Mouse (Mus musculus) hindbrain, embryonic 14.5 days (tissue): ENCODE measurements around the gene Abcf3. TPM values are rescaled to one million over a fixed set of nuclear protein-coding genes. Genes with fewer than 3 reads are reported as not detected.

Source experiments
- ATAC-seq: fragments of 200-750 bp; cut with Nextera tagmentation; 2 replicates; pipeline ENCODE4 v1.8.0; 2017; ENCODE audit warnings: moderate number of reproducible peaks, mild to moderate bottlenecking, moderate TSS enrichment, moderate library complexity; ENCODE audit not compliant: low FRiP score
- DNase-seq: peaks from one replicate; pipeline ENCODE4 v3.0.0-alpha.2; 2015; ENCODE audit warnings: low spot score
- H3K27ac ChIP-seq: fragments of 300-500 bp; sonication (generic); 2 replicates; pipeline ENCODE4 v1.5.1; 2014; ENCODE audit warnings: mild to moderate bottlenecking, moderate library complexity
- H3K27me3 ChIP-seq: fragments of 300-500 bp; sonication (generic); 2 replicates; pipeline ENCODE4 v1.6.1; 2014; ENCODE audit warnings: mild to moderate bottlenecking, low read length, mixed read lengths; ENCODE audit not compliant: control insufficient read depth, insufficient read depth
- H3K36me3 ChIP-seq: fragments of 300-500 bp; sonication (generic); replicated peaks from 2 replicates; pipeline ENCODE4 v1.6.1; 2014; ENCODE audit not compliant: control insufficient read depth, insufficient read depth
- H3K4me1 ChIP-seq: fragments of 300-500 bp; sonication (generic); replicated peaks from 2 replicates; pipeline ENCODE4 v1.6.1; 2014; ENCODE audit warnings: antibody characterized with exemption, low read length, mixed read lengths; ENCODE audit not compliant: control insufficient read depth, insufficient read depth
- H3K4me2 ChIP-seq: fragments of 300-500 bp; sonication (generic); replicated peaks from 2 replicates; pipeline ENCODE4 v1.6.1; 2014; ENCODE audit warnings: mild to moderate bottlenecking, moderate library complexity
- H3K4me3 ChIP-seq: fragments of 300-500 bp; sonication (generic); replicated peaks from 2 replicates; pipeline ENCODE4 v1.5.1; 2014; ENCODE audit warnings: mild to moderate bottlenecking, low read length
- H3K9ac ChIP-seq: fragments of 300-500 bp; sonication (generic); 2 replicates; pipeline ENCODE4 v1.6.1; 2014
- H3K9me3 ChIP-seq: fragments of 300-500 bp; sonication (generic); 2 replicates; pipeline ENCODE4 v1.6.1; 2016; ENCODE audit warnings: low read length; ENCODE audit not compliant: control insufficient read depth
- WGBS: fragments of 180-500 bp; shearing (Covaris S2); extraction: QIAGEN DNeasy Blood & Tissue Kit; methylation state at CpG from one replicate; pipeline ENCODE4 v1.1.7; 2014; 5-methylcytosine and 5-hydroxymethylcytosine counted together
- polyA plus RNA-seq: library from polyadenylated mRNA; unstranded; fragments of >200 nt; fragmentation: Nextera tagmentation; extraction: Ambion mirVana; gene quantifications from 2 replicates; pipeline ENCODE4 v1.2.1, GENCODE M21; 2014

Abcf3 gene
- 75.3 and 77.5 TPM in 2 replicates for polyA plus RNA-seq

GRCm38 (mm10) chr16:20548096-20548948 is at the start of gene Abcf3:
Abcf3 (plus strand) TSS chr16:20548577.
- ATAC-seq (peak; percentile 99), DNase-seq (peak; percentile 99)
- Histone ChIP-seq H3K27ac (peak within 1 kb of the TSS; percentile 62), H3K36me3 (peaks cover 61% of the 10 kb centered on the region), H3K4me3 (peak within 1 kb of the TSS; percentile 62), H3K4me1 (peaks cover 13% of the 10 kb centered on the region; the same call in 1 of the 2 replicates), H3K9ac (peak within 1 kb of the TSS; percentile 75), H3K4me2 (peak within 1 kb of the TSS; percentile 80), H3K27me3 (no peaks in the 10 kb centered on the region), H3K9me3 (no peaks in the 10 kb centered on the region)
- under 1% methylated on average over 56 of the region's 56 CpGs for WGBS

GRCm38 (mm10) chr16:20498677-20499475 is 49.5 kb upstream of the Abcf3 start, which contains the start of gene Eif2b5:
Eif2b5 (plus strand) TSS chr16:20498817.
- WGBS, result under 1% methylated on average over 49 of the region's 49 CpGs
- peak; percentile 94 for ATAC-seq

GRCm38 (mm10) chr16:20506000-20506399 is 42.4 kb upstream of the Abcf3 start:
- Histone ChIP-seq H3K4me2 (no peak overlapping the region), H3K4me1 (no peaks in the 10 kb centered on the region), H3K9ac (no peak overlapping the region), H3K9me3 (no peaks in the 10 kb centered on the region), H3K36me3 (peaks cover 99% of the 10 kb centered on the region), H3K27me3 (no peaks in the 10 kb centered on the region), H3K4me3 (no peak overlapping the region), H3K27ac (no peak overlapping the region)
- ATAC-seq (no peak), DNase-seq (no peak)
- 91% methylated on average over 8 of the region's 8 CpGs for WGBS

More at GRCm38 (mm10) chr16:20498677-20499475, 49.5 kb upstream of the Abcf3 start, which contains the start of gene Eif2b5:
- H3K4me1 ChIP-seq, result peaks cover 13% of the 10 kb centered on the region
- H3K27ac ChIP-seq, result peak within 1 kb of the TSS; percentile 76
- H3K27me3 ChIP-seq, result 0 out of 2 replicates have a peak, but pooled peaks cover 3% of the 10 kb centered on the region
- H3K4me3 ChIP-seq, result peak within 1 kb of the TSS; percentile 55
- DNase-seq, result peak; percentile 92
- H3K9ac ChIP-seq, result peak within 1 kb of the TSS; percentile 68
- H3K9me3 ChIP-seq, result no peaks in the 10 kb centered on the region
- H3K36me3 ChIP-seq, result peaks cover 37% of the 10 kb centered on the region
- H3K4me2 ChIP-seq, result peak within 1 kb of the TSS; percentile 78

GRCm38 (mm10) chr16:20509349-20509748 is 39.0 kb upstream of the Abcf3 start:
- peaks cover 75% of the 10 kb centered on the region for H3K36me3 ChIP-seq
- no peak overlapping the region for H3K4me3 ChIP-seq
- H3K27ac ChIP-seq, result no peak overlapping the region
- whole genome bisulfite sequencing, result 90% methylated on average over 3 of the region's 3 CpGs
- ATAC-seq (no peak), DNase-seq (no peak)
- no peak overlapping the region for H3K4me2 ChIP-seq
- H3K27me3 ChIP-seq, result no peaks in the 10 kb centered on the region
- no peaks in the 10 kb centered on the region for H3K9me3 ChIP-seq
- no peak overlapping the region for H3K9ac ChIP-seq
- H3K4me1 ChIP-seq, result no peaks in the 10 kb centered on the region

GRCm38 (mm10) chr16:20511277-20511847 is 37.0 kb upstream of the Abcf3 start:
- DNase-seq (no peak), ATAC-seq (no peak)
- 91% methylated on average over 7 of the region's 7 CpGs for WGBS
- H3K9ac ChIP-seq, result no peak overlapping the region
- H3K4me3 ChIP-seq, result no peak overlapping the region
- 0 out of 2 replicates have a peak, but pooled peaks cover 5% of the 10 kb centered on the region for H3K4me1 ChIP-seq
- H3K9me3 ChIP-seq, result no peaks in the 10 kb centered on the region
- no peak overlapping the region for H3K27ac ChIP-seq
- H3K36me3 ChIP-seq, result peaks cover 55% of the 10 kb centered on the region
- no peaks in the 10 kb centered on the region for H3K27me3 ChIP-seq
- no peak overlapping the region for H3K4me2 ChIP-seq

- ATAC-seq (no peak), DNase-seq (no peak)
- Histone ChIP-seq H3K4me2 (peak overlapping the region; percentile 92), H3K27me3 (no peaks in the 10 kb centered on the region), H3K36me3 (peaks cover 17% of the 10 kb centered on the region), H3K4me1 (peaks cover 27% of the 10 kb centered on the region; the same call in 1 of the 2 replicates), H3K4me3 (peak overlapping the region; percentile 94), H3K9ac (peak overlapping the region; percentile 99), H3K9me3 (no peaks in the 10 kb centered on the region), H3K27ac (peak overlapping the region; percentile 89)
These were observed 32.3 kb upstream of the Abcf3 start for GRCm38 (mm10) chr16:20516032-20516431.

GRCm38 (mm10) chr16:20516726-20517201 is 31.6 kb upstream of the Abcf3 start, which contains the start of gene Dvl3:
Dvl3 (plus strand) TSS chr16:20516982.
- ATAC-seq (peak; percentile 95), DNase-seq (peak; percentile 84)
- Histone ChIP-seq H3K27ac (peak within 1 kb of the TSS; percentile 89), H3K9me3 (no peaks in the 10 kb centered on the region), H3K4me1 (peaks cover 27% of the 10 kb centered on the region; the same call in 1 of the 2 replicates), H3K36me3 (peaks cover 17% of the 10 kb centered on the region), H3K27me3 (no peaks in the 10 kb centered on the region), H3K9ac (peak within 1 kb of the TSS; percentile 99), H3K4me3 (peak within 1 kb of the TSS; percentile 94), H3K4me2 (peak within 1 kb of the TSS; percentile 92)
- WGBS, result under 1% methylated on average over 50 of the region's 55 CpGs

- peaks cover 19% of the 10 kb centered on the region for H3K36me3 ChIP-seq
- peak overlapping the region; percentile 92 for H3K4me2 ChIP-seq
- ATAC-seq, result peak; percentile 35
- no peaks in the 10 kb centered on the region for H3K9me3 ChIP-seq
- H3K27me3 ChIP-seq, result no peaks in the 10 kb centered on the region
- peak overlapping the region; percentile 89 for H3K27ac ChIP-seq
- no peak for DNase-seq
- peak overlapping the region; percentile 99 for H3K9ac ChIP-seq
- peak overlapping the region; percentile 94 for H3K4me3 ChIP-seq
- peaks cover 27% of the 10 kb centered on the region; the same call in 1 of the 2 replicates for H3K4me1 ChIP-seq
- 0% methylated on average over 26 of the region's 26 CpGs for WGBS
These were observed 31.2 kb upstream of the Abcf3 start for GRCm38 (mm10) chr16:20517216-20517615.
